In genomic region chr7:118649328-118649727, GRCm38 (mm10) we compare ENCODE assay signal across 18 mouse cellular contexts. TPM values are rescaled to one million over a fixed set of nuclear protein-coding genes. Genes with fewer than 3 reads are reported as not detected.
DNase-seq lines count a peak whose midpoint lies in the region; ATAC-seq lines count a peak whose summit lies in the region.
"Had no signal": no experiment of that assay in that cellular context is flagged by ENCODE, and none has a peak within 500 bp of the region (broad histone marks: within the 10 kb centered on the region; RNA-seq: fewer than 3 reads in every experiment).

No protein-coding gene starts in this region.

- H3K9me3 ChIP-seq in hindbrain, embryonic 16.5 days (ENCODE audit: control insufficient read depth, low read length): no peaks in the 10 kb centered on the region
- H3K9me3 ChIP-seq in hindbrain, embryonic 11.5 days (ENCODE audit: control insufficient read depth, low read length): no peaks in the 10 kb centered on the region
- no peaks in the 10 kb centered on the region for H3K9me3 ChIP-seq in intestine, embryonic 16.5 days (ENCODE audit: control insufficient read depth, low read length)
- H3K9me3 ChIP-seq in forebrain, embryonic 12.5 days: no peaks in the 10 kb centered on the region
- H3K9me3 ChIP-seq: embryonic facial prominence, embryonic 15.5 days; forebrain, embryonic 15.5 days; liver, embryonic 12.5 days; midbrain, embryonic 15.5 days; neural tube, embryonic 13.5 days had no signal

- no peak overlapping the region for H3K9ac ChIP-seq in hindbrain, embryonic 16.5 days (ENCODE audit: low read depth, low read length)
- H3K9ac ChIP-seq in hindbrain, embryonic 11.5 days (ENCODE audit: low read depth, low read length): no peak overlapping the region
- H3K9ac ChIP-seq in intestine, embryonic 16.5 days (ENCODE audit: low read depth, low read length): no peak overlapping the region
- H3K9ac ChIP-seq in forebrain, embryonic 12.5 days: no peak overlapping the region
- H3K9ac ChIP-seq: embryonic facial prominence, embryonic 15.5 days; forebrain, embryonic 15.5 days; liver, embryonic 12.5 days; midbrain, embryonic 15.5 days; neural tube, embryonic 13.5 days had no signal

- no peaks in the 10 kb centered on the region for H3K27me3 ChIP-seq in hindbrain, embryonic 16.5 days (replicated peaks; ENCODE audit: control insufficient read depth, insufficient read depth, low read length)
- no peaks in the 10 kb centered on the region for H3K27me3 ChIP-seq in hindbrain, embryonic 11.5 days (ENCODE audit: control insufficient read depth, insufficient read depth, low read length)
- no peaks in the 10 kb centered on the region for H3K27me3 ChIP-seq in intestine, embryonic 16.5 days (replicated peaks; ENCODE audit: control insufficient read depth, insufficient read depth, low read length)
- H3K27me3 ChIP-seq in forebrain, embryonic 12.5 days: no peaks in the 10 kb centered on the region
- H3K27me3 ChIP-seq: embryonic facial prominence, embryonic 15.5 days; forebrain, embryonic 15.5 days; liver, embryonic 12.5 days; midbrain, embryonic 15.5 days; neural tube, embryonic 13.5 days had no signal

- no peak overlapping the region for H3K4me2 ChIP-seq in hindbrain, embryonic 16.5 days (ENCODE audit: low read length)
- no peak overlapping the region for H3K4me2 ChIP-seq in hindbrain, embryonic 11.5 days (replicated peaks; ENCODE audit: low read depth, low read length)
- no peak overlapping the region for H3K4me2 ChIP-seq in intestine, embryonic 16.5 days (ENCODE audit: low read depth, low read length)
- H3K4me2 ChIP-seq in forebrain, embryonic 12.5 days: no peak overlapping the region
- H3K4me2 ChIP-seq: embryonic facial prominence, embryonic 15.5 days; forebrain, embryonic 15.5 days; liver, embryonic 12.5 days; midbrain, embryonic 15.5 days; neural tube, embryonic 13.5 days had no signal

- H3K36me3 ChIP-seq in hindbrain, embryonic 16.5 days (ENCODE audit: control insufficient read depth, insufficient read depth, low read length): no peaks in the 10 kb centered on the region
- H3K36me3 ChIP-seq in hindbrain, embryonic 11.5 days (ENCODE audit: control insufficient read depth, insufficient read depth, low read length): no peaks in the 10 kb centered on the region
- H3K36me3 ChIP-seq in intestine, embryonic 16.5 days (ENCODE audit: control insufficient read depth, insufficient read depth, low read length): no peaks in the 10 kb centered on the region; the same call in 1 of the 2 replicates
- H3K36me3 ChIP-seq in forebrain, embryonic 12.5 days (replicated peaks): no peaks in the 10 kb centered on the region
- H3K36me3 ChIP-seq: embryonic facial prominence, embryonic 15.5 days; forebrain, embryonic 15.5 days; liver, embryonic 12.5 days; midbrain, embryonic 15.5 days; neural tube, embryonic 13.5 days had no signal

- 73% methylated on average over 7 of the region's 7 CpGs for WGBS in hindbrain, embryonic 16.5 days
- 83% methylated on average over 7 of the region's 7 CpGs for WGBS in hindbrain, embryonic 11.5 days
- 77% methylated on average over 7 of the region's 7 CpGs for WGBS in intestine, embryonic 16.5 days
- 87% methylated on average over 7 of the region's 7 CpGs for WGBS in forebrain, embryonic 12.5 days

- no peak overlapping the region for H3K4me3 ChIP-seq in hindbrain, embryonic 16.5 days (ENCODE audit: low read length)
- no peak overlapping the region for H3K4me3 ChIP-seq in hindbrain, embryonic 11.5 days (ENCODE audit: low read depth, low read length)
- no peak overlapping the region for H3K4me3 ChIP-seq in intestine, embryonic 16.5 days (ENCODE audit: low read length)
- H3K4me3 ChIP-seq in forebrain, embryonic 12.5 days (replicated peaks): no peak overlapping the region
- H3K4me3 ChIP-seq: embryonic facial prominence, embryonic 15.5 days; forebrain, embryonic 15.5 days; liver, embryonic 12.5 days; midbrain, embryonic 15.5 days; neural tube, embryonic 13.5 days had no signal

- H3K4me1 ChIP-seq in hindbrain, embryonic 16.5 days (ENCODE audit: control insufficient read depth, insufficient read depth, low read depth, low read length): no peaks in the 10 kb centered on the region
- no peaks in the 10 kb centered on the region for H3K4me1 ChIP-seq in hindbrain, embryonic 11.5 days (replicated peaks; ENCODE audit: control insufficient read depth, insufficient read depth, low read length)
- H3K4me1 ChIP-seq in intestine, embryonic 16.5 days (ENCODE audit: control insufficient read depth, insufficient read depth, low read length): no peaks in the 10 kb centered on the region
- peaks cover 2% of the 10 kb centered on the region; the same call in 1 of the 2 replicates for H3K4me1 ChIP-seq in forebrain, embryonic 12.5 days
- H3K4me1 ChIP-seq: embryonic facial prominence, embryonic 15.5 days; forebrain, embryonic 15.5 days; liver, embryonic 12.5 days; midbrain, embryonic 15.5 days; neural tube, embryonic 13.5 days had no signal

- no peak for DNase-seq in hindbrain, embryonic 11.5 days (ENCODE audit: low spot score)
- DNase-seq in ovary, postnatal 36 days (ENCODE audit: low spot score): peak; percentile 4
- DNase-seq in ovary, postnatal 14 days (ENCODE audit: low spot score): no peak
- DNase-seq in cerebellum, postnatal 25 days: peak; percentile 71 to 74
- DNase-seq in right cerebral cortex, postnatal 14 days: peak; percentile 7
- DNase-seq: B cell, adult 2 months; heart, postnatal 4 days; kidney, adult 18-20 months; thymus, postnatal 4 days had no signal

- ATAC-seq in hindbrain, embryonic 16.5 days: peak; percentile 54; the same call in 1 of the 2 replicates
- ATAC-seq in hindbrain, embryonic 11.5 days (ENCODE audit: low FRiP score): no peak
- no peak for ATAC-seq in intestine, embryonic 16.5 days
- no peak for ATAC-seq in forebrain, embryonic 12.5 days (ENCODE audit: low FRiP score)
- ATAC-seq: forebrain, embryonic 15.5 days; liver, embryonic 12.5 days; midbrain, embryonic 15.5 days had no signal

- no peak overlapping the region for H3K27ac ChIP-seq in hindbrain, embryonic 16.5 days (ENCODE audit: low read depth, low read length)
- no peak overlapping the region for H3K27ac ChIP-seq in hindbrain, embryonic 11.5 days (ENCODE audit: low read depth, low read length)
- H3K27ac ChIP-seq in intestine, embryonic 16.5 days (ENCODE audit: low read length): no peak overlapping the region
- H3K27ac ChIP-seq in forebrain, embryonic 12.5 days: no peak overlapping the region
- H3K27ac ChIP-seq: embryonic facial prominence, embryonic 15.5 days; forebrain, embryonic 15.5 days; liver, embryonic 12.5 days; macrophage; midbrain, embryonic 15.5 days; neural tube, embryonic 13.5 days had no signal

RNA-seq across cellular contexts. Expression of gene Tmc5, which starts 52.2 kb away (rescaled TPM):
- 0.21 and 0.24 TPM in 2 replicates for polyA plus RNA-seq in hindbrain, embryonic 16.5 days (2015; fragmentation: Nextera tagmentation; extraction: Ambion mirVana)
- polyA plus RNA-seq in hindbrain, embryonic 11.5 days (2014; fragmentation: Nextera tagmentation; extraction: Ambion mirVana): 0.08 and 0.20 TPM in 2 replicates
- 17.1 and 22.7 TPM in 2 replicates for polyA plus RNA-seq in intestine, embryonic 16.5 days (2015; fragmentation: Nextera tagmentation; extraction: Ambion mirVana)
- 0.65 and 0.73 TPM in 2 replicates for polyA plus RNA-seq in forebrain, embryonic 12.5 days (2016; fragmentation: Nextera tagmentation; extraction: Ambion mirVana)
- polyA plus RNA-seq: liver, embryonic 12.5 days; macrophage had no signal

RNA-seq across cellular contexts. Expression of gene Gde1, which starts 56.2 kb away (rescaled TPM):
- 226 and 249 TPM in 2 replicates for polyA plus RNA-seq in hindbrain, embryonic 16.5 days (2015; fragmentation: Nextera tagmentation; extraction: Ambion mirVana)
- 118 and 125 TPM in 2 replicates for polyA plus RNA-seq in hindbrain, embryonic 11.5 days (2014; fragmentation: Nextera tagmentation; extraction: Ambion mirVana)
- 130 and 134 TPM in 2 replicates for polyA plus RNA-seq in intestine, embryonic 16.5 days (2015; fragmentation: Nextera tagmentation; extraction: Ambion mirVana)
- 96.5 and 98.5 TPM in 2 replicates for polyA plus RNA-seq in forebrain, embryonic 12.5 days (2016; fragmentation: Nextera tagmentation; extraction: Ambion mirVana)

Comparison
In these comparisons a context has a peak if more than half of its experiments do, and no peak if none do; other contexts are left out.
1. DNase-seq: peak in ovary, postnatal 36 days (single experiment), cerebellum, postnatal 25 days (2 of 2) and right cerebral cortex, postnatal 14 days (single experiment); none in hindbrain, embryonic 11.5 days (single experiment) and ovary, postnatal 14 days (single experiment).
2. RNA of gene Tmc5, which starts 52.2 kb away (polyA plus RNA-seq): 17.1 to 22.7 TPM in intestine, embryonic 16.5 days; 0.65 to 0.73 TPM in forebrain, embryonic 12.5 days, 0.21 to 0.24 TPM in hindbrain, embryonic 16.5 days and 0.08 to 0.20 TPM in hindbrain, embryonic 11.5 days; every median in the first group is over 10 times any median in the second.